Mouse (Mus musculus) kidney, embryonic 16.5 days (tissue): ENCODE measurements around the gene Trnp1. TPM values are rescaled to one million over a fixed set of nuclear protein-coding genes. Genes with fewer than 3 reads are reported as not detected.

Source experiments
- ATAC-seq: fragments of 200-750 bp; cut with Nextera tagmentation; 2 replicates; pipeline ENCODE4 v1.8.0; 2017; ENCODE audit warnings: moderate TSS enrichment; ENCODE audit not compliant: low FRiP score, low TSS enrichment
- H3K27ac ChIP-seq: fragments of 300-500 bp; sonication (generic); 2 replicates; pipeline ENCODE4 v1.5.1; 2014; ENCODE audit warnings: low read length
- H3K27me3 ChIP-seq: fragments of 300-500 bp; sonication (generic); 2 replicates; pipeline ENCODE4 v1.6.1; 2014; ENCODE audit warnings: low read length, control low read depth, mixed read lengths; ENCODE audit not compliant: insufficient read depth
- H3K36me3 ChIP-seq: fragments of 300-500 bp; sonication (generic); 2 replicates; pipeline ENCODE4 v1.6.1; 2014; ENCODE audit warnings: low read length, control low read depth, mixed read lengths; ENCODE audit not compliant: insufficient read depth
- H3K4me1 ChIP-seq: fragments of 300-500 bp; sonication (generic); 2 replicates; pipeline ENCODE4 v1.6.1; 2014; ENCODE audit warnings: low read length, control low read depth, mixed read lengths; ENCODE audit not compliant: insufficient read depth
- H3K4me2 ChIP-seq: fragments of 300-500 bp; sonication (generic); replicated peaks from 2 replicates; pipeline ENCODE4 v1.6.1; 2014; ENCODE audit warnings: low read depth, low read length
- H3K4me3 ChIP-seq: fragments of 300-500 bp; sonication (generic); 2 replicates; pipeline ENCODE4 v1.5.1; 2014; ENCODE audit warnings: mild to moderate bottlenecking, low read length
- H3K9ac ChIP-seq: fragments of 300-500 bp; sonication (generic); replicated peaks from 2 replicates; pipeline ENCODE4 v1.6.1; 2014; ENCODE audit warnings: low read length
- H3K9me3 ChIP-seq: fragments of 300-500 bp; sonication (generic); 2 replicates; pipeline ENCODE4 v1.6.1; 2016; ENCODE audit warnings: low read length, control low read depth
- WGBS: fragments of 180-500 bp; shearing (Covaris S2); extraction: QIAGEN DNeasy Blood & Tissue Kit; methylation state at CpG from one replicate; pipeline ENCODE4 v1.1.7; 2014; 5-methylcytosine and 5-hydroxymethylcytosine counted together
- polyA plus RNA-seq: library from polyadenylated mRNA; unstranded; fragments of >200 nt; fragmentation: Nextera tagmentation; extraction: Ambion mirVana; gene quantifications from 2 replicates; pipeline ENCODE4 v1.2.1, GENCODE M21; 2015

Gene Trnp1
- polyA plus RNA-seq, 1 experiment from 2014 or later = 0.75 TPM

DNA sequence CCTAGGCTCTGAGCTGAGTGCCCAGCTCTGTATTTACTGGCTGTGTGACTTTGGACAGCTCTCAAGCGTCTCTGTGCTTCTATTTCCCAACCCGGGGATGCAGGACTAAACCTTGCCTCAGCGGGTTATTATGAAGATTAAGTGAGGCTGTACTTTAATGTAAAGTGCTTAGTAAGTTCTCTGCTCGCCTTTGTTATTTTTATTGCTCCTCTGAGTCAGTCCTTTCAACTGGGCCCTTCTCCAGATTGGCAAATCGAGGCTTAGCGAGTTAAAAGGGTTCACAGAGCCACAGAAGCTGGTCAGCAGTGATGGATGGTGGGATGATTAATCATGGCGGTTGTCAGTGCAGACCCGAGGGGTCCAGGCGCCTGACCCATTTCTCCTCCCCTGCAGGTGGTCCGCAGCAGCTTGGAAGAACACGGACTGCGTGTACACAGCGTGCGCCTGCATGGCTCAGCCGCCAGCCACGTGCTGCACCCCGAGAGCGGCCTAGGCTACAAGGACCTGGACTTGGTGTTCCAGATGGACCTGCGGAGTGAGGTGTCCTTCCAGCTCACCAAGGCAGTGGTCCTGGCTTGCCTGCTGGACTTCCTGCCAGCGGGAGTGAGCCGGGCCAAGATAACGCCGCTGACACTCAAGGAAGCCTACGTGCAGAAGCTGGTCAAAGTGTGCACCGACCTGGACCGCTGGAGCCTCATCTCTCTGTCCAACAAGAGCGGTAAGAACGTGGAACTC, 12.5 kb downstream of the Trnp1 start:
- no peaks in the 10 kb centered on the region for H3K36me3 ChIP-seq
- H3K9ac ChIP-seq = no peak overlapping the region
- no peak overlapping the region for H3K4me2 ChIP-seq
- no peaks in the 10 kb centered on the region for H3K9me3 ChIP-seq
- no peak overlapping the region for H3K27ac ChIP-seq
- H3K27me3 ChIP-seq = peaks cover 20% of the 10 kb centered on the region
- H3K4me3 ChIP-seq = no peak overlapping the region
- ATAC-seq = no peak
- WGBS = 84% methylated on average over 28 of the region's 28 CpGs
- H3K4me1 ChIP-seq = peaks cover 18% of the 10 kb centered on the region

- peak; percentile 40; the same call in 1 of the 2 replicates for ATAC-seq
- Histone ChIP-seq H3K27me3 (peaks cover 29% of the 10 kb centered on the region), H3K36me3 (no peaks in the 10 kb centered on the region), H3K4me3 (peak overlapping the region; percentile 12; the same call in 1 of the 2 replicates), H3K4me2 (peak overlapping the region; percentile 39), H3K9ac (peak overlapping the region; percentile 42), H3K9me3 (no peaks in the 10 kb centered on the region), H3K27ac (peak overlapping the region; percentile 40), H3K4me1 (peaks cover 25% of the 10 kb centered on the region)
- 11% methylated on average over 22 of the region's 22 CpGs for WGBS
These were observed 13.9 kb downstream of the Trnp1 start for GRCm38 (mm10) chr4:133484266-133485025.

DNA sequence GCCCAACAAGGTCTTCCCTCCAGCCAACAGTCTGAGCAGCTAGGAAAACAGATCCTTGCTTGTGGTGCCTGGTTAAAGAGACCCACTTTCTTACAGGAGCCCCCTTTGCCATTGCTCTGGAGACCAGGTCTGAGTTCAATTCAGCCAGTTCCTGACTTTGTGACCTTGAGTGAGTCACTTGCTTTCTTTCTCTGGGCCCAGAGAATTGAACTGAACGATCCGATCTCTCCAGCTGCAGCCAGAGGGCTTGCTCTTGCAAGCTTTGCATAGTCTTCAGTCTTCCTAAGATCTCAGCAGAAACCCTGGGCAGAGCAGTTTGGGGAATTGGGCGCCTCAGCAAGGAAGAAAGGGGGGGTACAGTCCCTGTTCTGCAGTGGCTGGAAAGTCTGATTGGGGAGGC, 15.9 kb downstream of the Trnp1 start:
- Histone ChIP-seq H3K4me2 (no peak overlapping the region), H3K9ac (no peak overlapping the region), H3K36me3 (no peaks in the 10 kb centered on the region), H3K9me3 (no peaks in the 10 kb centered on the region), H3K27me3 (peaks cover 33% of the 10 kb centered on the region), H3K4me1 (peaks cover 20% of the 10 kb centered on the region), H3K4me3 (no peak overlapping the region), H3K27ac (no peak overlapping the region)
- 88% methylated on average over 3 of the region's 3 CpGs for WGBS
- no peak for ATAC-seq

DNA sequence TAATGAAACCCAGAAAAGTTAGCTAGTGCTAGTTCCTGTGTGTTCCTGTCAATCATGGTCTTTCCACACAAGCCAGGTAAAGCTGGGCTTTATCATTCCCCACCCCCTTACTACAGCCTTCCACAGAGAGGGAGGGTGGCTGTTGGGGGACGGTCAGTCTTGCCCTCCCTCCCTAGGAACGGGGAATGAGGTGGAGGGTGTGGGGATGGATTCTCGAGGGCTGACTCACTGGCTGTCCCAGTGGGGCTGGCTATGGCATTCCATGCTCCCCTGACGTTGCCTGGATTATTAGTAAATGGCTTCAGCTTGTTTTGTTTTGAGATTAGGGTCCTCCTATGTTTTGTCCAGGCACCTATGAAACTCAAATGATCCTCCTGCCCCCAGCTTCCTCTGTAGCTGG, 16.9 kb downstream of the Trnp1 start:
- Histone ChIP-seq H3K9me3 (no peaks in the 10 kb centered on the region), H3K4me1 (peaks cover 20% of the 10 kb centered on the region), H3K9ac (no peak overlapping the region), H3K36me3 (no peaks in the 10 kb centered on the region), H3K27me3 (peaks cover 40% of the 10 kb centered on the region), H3K4me3 (no peak overlapping the region), H3K4me2 (no peak overlapping the region), H3K27ac (no peak overlapping the region)
- ATAC-seq = no peak
- WGBS = 31% methylated on average over 4 of the region's 4 CpGs

GRCm38 (mm10) chr4:133480754-133481153, 17.6 kb downstream of the Trnp1 start:
- Histone ChIP-seq H3K4me2 (peak overlapping the region; percentile 60), H3K9me3 (no peaks in the 10 kb centered on the region), H3K27ac (no peak overlapping the region), H3K4me3 (peak overlapping the region; percentile 45), H3K36me3 (no peaks in the 10 kb centered on the region), H3K27me3 (peaks cover 40% of the 10 kb centered on the region), H3K4me1 (peaks cover 20% of the 10 kb centered on the region), H3K9ac (peak overlapping the region; percentile 39; the same call in 1 of the 2 replicates)
- no peak for ATAC-seq
- 18% methylated on average over 6 of the region's 6 CpGs for WGBS

DNA sequence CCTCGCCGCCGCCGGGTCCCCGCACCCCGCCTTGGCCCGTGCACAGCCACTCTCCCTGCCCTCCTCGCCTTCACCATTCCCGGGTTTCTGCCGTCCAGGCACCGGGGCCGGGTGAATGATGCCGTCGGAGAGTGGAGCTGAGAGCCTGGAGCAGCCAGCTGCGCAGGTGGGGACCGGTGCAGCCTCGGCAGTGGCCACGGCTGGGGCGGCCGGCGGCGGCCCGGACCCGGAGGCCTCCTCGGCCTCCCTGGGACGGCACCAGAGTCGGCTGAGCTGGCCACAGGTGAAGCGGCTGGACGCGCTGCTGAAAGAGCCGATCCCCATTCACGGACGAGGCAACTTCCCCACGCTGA, 18.2 kb downstream of the Trnp1 start:
- Histone ChIP-seq H3K4me3 (peak overlapping the region; percentile 45), H3K27ac (no peak overlapping the region), H3K27me3 (peaks cover 43% of the 10 kb centered on the region), H3K9ac (peak overlapping the region; percentile 39), H3K9me3 (no peaks in the 10 kb centered on the region), H3K4me1 (peaks cover 20% of the 10 kb centered on the region), H3K36me3 (no peaks in the 10 kb centered on the region), H3K4me2 (peak overlapping the region; percentile 60)
- peak; percentile 24; the same call in 1 of the 2 replicates for ATAC-seq
- WGBS = 2% methylated on average over 34 of the region's 34 CpGs

GRCm38 (mm10) chr4:133479458-133480184, 18.7 kb downstream of the Trnp1 start, which contains the start of gene Tent5b:
Gene Tent5b (plus strand): TSS chr4:133480132.
- Histone ChIP-seq H3K27ac (no peak within 1 kb of the TSS), H3K4me3 (peak within 1 kb of the TSS; percentile 45), H3K4me2 (peak within 1 kb of the TSS; percentile 60), H3K9me3 (no peaks in the 10 kb centered on the region), H3K9ac (peak within 1 kb of the TSS; percentile 39), H3K36me3 (no peaks in the 10 kb centered on the region), H3K27me3 (peaks cover 48% of the 10 kb centered on the region), H3K4me1 (peaks cover 20% of the 10 kb centered on the region)
- ATAC-seq = peak; percentile 98
- WGBS = 3% methylated on average over 29 of the region's 29 CpGs

GRCm38 (mm10) chr4:133473833-133474232, 24.5 kb downstream of the Trnp1 start:
- Histone ChIP-seq H3K4me2 (no peak overlapping the region), H3K27ac (no peak overlapping the region), H3K9ac (no peak overlapping the region), H3K27me3 (peaks cover 27% of the 10 kb centered on the region), H3K36me3 (no peaks in the 10 kb centered on the region), H3K9me3 (peaks cover 5% of the 10 kb centered on the region; the same call in 1 of the 2 replicates), H3K4me3 (no peak overlapping the region), H3K4me1 (no peaks in the 10 kb centered on the region)
- 63% methylated on average over 2 of the region's 2 CpGs for WGBS
- no peak for ATAC-seq

DNA sequence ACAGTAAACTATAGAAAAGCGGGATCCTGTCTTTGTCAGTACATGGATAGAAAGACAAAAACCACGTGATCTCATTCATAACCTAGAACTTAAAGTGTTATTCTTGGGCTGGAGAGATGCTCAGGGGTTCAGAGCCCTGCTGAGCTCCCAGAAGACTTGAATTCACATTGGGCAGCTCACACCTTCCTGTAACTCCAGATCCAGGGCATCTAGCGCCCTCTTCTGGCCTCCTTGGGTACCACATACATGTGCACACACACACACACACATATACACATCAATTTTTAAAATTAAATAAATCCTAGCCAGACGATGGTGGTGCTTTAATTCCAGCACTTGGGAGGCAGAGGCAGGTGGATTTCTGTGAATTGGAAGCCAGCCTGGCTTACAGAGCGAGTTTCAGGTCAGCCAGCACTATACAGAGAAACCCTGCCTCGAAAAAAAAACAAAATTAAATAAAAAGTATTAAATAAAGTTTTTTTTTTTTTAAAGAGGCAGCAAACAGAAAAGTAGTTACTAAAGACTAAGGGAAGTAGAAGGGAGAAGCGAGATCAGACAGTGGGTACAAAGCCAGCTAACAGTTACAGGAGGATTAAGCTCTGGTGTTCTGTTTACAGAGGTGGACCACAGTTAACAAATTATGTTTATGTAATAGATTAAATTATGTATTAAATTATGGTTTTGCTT, 27.1 kb downstream of the Trnp1 start:
- no peak overlapping the region for H3K9ac ChIP-seq
- H3K9me3 ChIP-seq = peaks cover 5% of the 10 kb centered on the region; the same call in 1 of the 2 replicates
- 0 out of 2 replicates have a peak, but pooled peaks cover 4% of the 10 kb centered on the region for H3K4me1 ChIP-seq
- no peak overlapping the region for H3K4me2 ChIP-seq
- no peak overlapping the region for H3K4me3 ChIP-seq
- no peak overlapping the region for H3K27ac ChIP-seq
- H3K27me3 ChIP-seq = peaks cover 21% of the 10 kb centered on the region; the same call in 1 of the 2 replicates
- no peaks in the 10 kb centered on the region for H3K36me3 ChIP-seq
- 82% methylated on average over 7 of the region's 7 CpGs for WGBS
- no peak for ATAC-seq
